Mouse (Mus musculus) olfactory bulb, adult 2 months (tissue): Measurements from ENCODE around the gene Cebpg. TPM values are rescaled to one million over a fixed set of nuclear protein-coding genes. Genes with fewer than 3 reads are reported as not detected.

Experiments
- H3K27ac ChIP-seq: fragments of 200-500 bp; 2 replicates; pipeline ENCODE4 v1.5.1; 2012; ENCODE audit warnings: low read depth, low read length; ENCODE audit not compliant: insufficient read depth
- H3K4me1 ChIP-seq: fragments of 200-500 bp; 2 replicates; pipeline ENCODE4 v1.6.1; 2012; ENCODE audit warnings: low read length; ENCODE audit not compliant: control insufficient read depth, insufficient read depth
- H3K4me3 ChIP-seq: fragments of 200-500 bp; 2 replicates; pipeline ENCODE4 v1.5.1; 2012; ENCODE audit warnings: mild to moderate bottlenecking, low read depth, low read length, moderate library complexity; ENCODE audit not compliant: insufficient read depth
- CTCF ChIP-seq: fragments of 200-500 bp; IDR thresholded peaks from 2 replicates; pipeline ENCODE4 v1.5.1; 2012; ENCODE audit warnings: low read depth, mild to moderate bottlenecking, low read length, moderate library complexity; ENCODE audit not compliant: insufficient read depth
- POLR2A ChIP-seq: fragments of 200-500 bp; IDR thresholded peaks from 2 replicates; pipeline ENCODE4 v1.6.1; 2012; ENCODE audit warnings: mild to moderate bottlenecking, low read depth, low read length, moderate library complexity; ENCODE audit not compliant: insufficient read depth
- WGBS: fragments of 180-500 bp; shearing (Covaris S2); methylation state at CpG from one replicate; pipeline ENCODE4 v1.1.7; 2018; 5-methylcytosine and 5-hydroxymethylcytosine counted together
- polyA plus RNA-seq: library from polyadenylated mRNA; stranded (reverse); fragments of >200 nt; gene quantifications from 2 replicates; pipeline ENCODE4 v1.2.4, GENCODE M21; 2012; ENCODE audit warnings: low replicate concordance; ENCODE audit not compliant: missing spikeins, insufficient read depth, insufficient read length

The Cebpg gene
- polyA plus RNA-seq, 1 experiment, result not detected

GRCm38 (mm10) chr7:35029228-35029627 is 27.1 kb downstream of the Cebpg start:
- no peak for TF ChIP-seq CTCF
- 93% methylated on average over 5 of the region's 5 CpGs for WGBS
- no peak overlapping the region for H3K27ac ChIP-seq
- H3K4me1 ChIP-seq, result peaks cover 16% of the 10 kb centered on the region; the same call in 1 of the 2 replicates
- H3K4me3 ChIP-seq, result no peak overlapping the region

GRCm38 (mm10) chr7:35028559-35028958 is 27.8 kb downstream of the Cebpg start:
- no peak overlapping the region for H3K27ac ChIP-seq
- WGBS, result 92% methylated on average over 16 of the region's 16 CpGs
- no peak for TF ChIP-seq POLR2A
- TF ChIP-seq CTCF, result no peak
- H3K4me1 ChIP-seq, result peaks cover 16% of the 10 kb centered on the region; the same call in 1 of the 2 replicates
- H3K4me3 ChIP-seq, result no peak overlapping the region

- Histone ChIP-seq H3K4me3 (no peak overlapping the region), H3K4me1 (peaks cover 16% of the 10 kb centered on the region; the same call in 1 of the 2 replicates), H3K27ac (no peak overlapping the region)
- TF ChIP-seq POLR2A, result no peak
- TF ChIP-seq CTCF, result no peak
- 75% methylated on average over 9 of the region's 9 CpGs for WGBS
Measured at GRCm38 (mm10) chr7:35027801-35028420, 28.5 kb downstream of the Cebpg start.

GRCm38 (mm10) chr7:35026838-35027291 is 29.5 kb downstream of the Cebpg start:
- Histone ChIP-seq H3K4me1 (peaks cover 16% of the 10 kb centered on the region; the same call in 1 of the 2 replicates), H3K27ac (no peak overlapping the region), H3K4me3 (no peak overlapping the region)
- WGBS, result 63% methylated on average over 3 of the region's 3 CpGs
- TF ChIP-seq POLR2A (no peak), CTCF (no peak)

- no peak overlapping the region for H3K4me3 ChIP-seq
- H3K27ac ChIP-seq, result no peak overlapping the region
- TF ChIP-seq CTCF, result no peak
- TF ChIP-seq POLR2A, result no peak
- H3K4me1 ChIP-seq, result peaks cover 18% of the 10 kb centered on the region; the same call in 1 of the 2 replicates
- WGBS, result 90% methylated on average over 4 of the region's 4 CpGs
Measured at GRCm38 (mm10) chr7:35026276-35026630, 30.1 kb downstream of the Cebpg start.

GRCm38 (mm10) chr7:35025409-35026275 is 30.7 kb downstream of the Cebpg start:
- H3K27ac ChIP-seq, result no peak overlapping the region
- no peak overlapping the region for H3K4me3 ChIP-seq
- 50% methylated on average over 5 of the region's 5 CpGs for WGBS
- peaks cover 19% of the 10 kb centered on the region; the same call in 1 of the 2 replicates for H3K4me1 ChIP-seq
- TF ChIP-seq POLR2A (no peak), CTCF (peak; percentile 95)

- WGBS, result 93% methylated on average over 1 of the region's 1 CpGs
Measured at GRCm38 (mm10) chr7:35024426-35024825, 31.9 kb downstream of the Cebpg start.

GRCm38 (mm10) chr7:35023251-35023650 is 33.1 kb downstream of the Cebpg start:
- Histone ChIP-seq H3K4me1 (peaks cover 22% of the 10 kb centered on the region; the same call in 1 of the 2 replicates), H3K4me3 (no peak overlapping the region), H3K27ac (no peak overlapping the region)
- WGBS, result 92% methylated on average over 4 of the region's 4 CpGs
- TF ChIP-seq CTCF, result no peak
- TF ChIP-seq POLR2A, result no peak

More at GRCm38 (mm10) chr7:35024426-35024825, 31.9 kb downstream of the Cebpg start:
- H3K27ac ChIP-seq, result no peak overlapping the region
- H3K4me1 ChIP-seq, result peaks cover 22% of the 10 kb centered on the region; the same call in 1 of the 2 replicates
- no peak overlapping the region for H3K4me3 ChIP-seq
- no peak for TF ChIP-seq CTCF
- TF ChIP-seq POLR2A, result no peak

- no peak overlapping the region for H3K27ac ChIP-seq
- 90% methylated on average over 10 of the region's 10 CpGs for WGBS
- TF ChIP-seq POLR2A, result no peak
- no peak for TF ChIP-seq CTCF
- H3K4me1 ChIP-seq, result peaks cover 16% of the 10 kb centered on the region; the same call in 1 of the 2 replicates
- H3K4me3 ChIP-seq, result no peak overlapping the region
Measured at GRCm38 (mm10) chr7:35021365-35021764, 35.0 kb downstream of the Cebpg start.
